27 mouse cellular contexts compared by ENCODE assay signal in the genomic region with DNA sequence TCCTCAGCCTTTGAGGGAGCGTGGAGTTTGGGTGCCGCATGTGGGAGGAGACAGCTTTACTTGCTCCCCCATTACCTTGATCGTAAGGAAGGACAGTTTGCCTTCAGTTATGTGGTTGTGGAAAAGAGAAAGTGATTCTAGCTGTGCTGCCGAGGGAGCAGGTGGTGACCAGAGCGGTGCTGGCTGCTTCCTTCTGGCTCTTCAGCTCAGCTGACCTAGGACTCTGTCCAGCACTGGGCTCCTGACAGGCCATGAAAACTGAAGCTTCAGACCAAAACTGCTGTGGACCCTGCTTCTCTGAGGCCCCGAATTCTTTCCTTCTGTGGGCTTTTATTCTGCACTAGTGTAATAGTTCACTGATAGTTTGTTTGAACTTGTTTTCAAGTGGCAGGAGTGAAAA.
DNase-seq lines count a peak whose midpoint lies in the region; ATAC-seq and TF ChIP-seq lines count a peak whose summit lies in the region.
"Had no signal": no experiment of that assay in that cellular context is flagged by ENCODE, and none has a peak within 500 bp of the region (broad histone marks: within the 10 kb centered on the region; RNA-seq: fewer than 3 reads in every experiment).

No protein-coding gene starts in this region.

- H3K9me3 ChIP-seq in lung, postnatal 0 days (ENCODE audit: low read length) = no peaks in the 10 kb centered on the region
- H3K9me3 ChIP-seq in forebrain, embryonic 10.5 days = no peaks in the 10 kb centered on the region
- H3K9me3 ChIP-seq: embryonic facial prominence, embryonic 12.5 days; embryonic facial prominence, embryonic 15.5 days; forebrain, embryonic 12.5 days; forebrain, embryonic 15.5 days; heart, embryonic 10.5 days; heart, embryonic 13.5 days had no signal

- no peak for TF ChIP-seq CTCF in lung, postnatal 0 days (IDR thresholded peaks at IDR 0.05)

- ATAC-seq in cerebellum, adult (ENCODE audit: insufficient number of reproducible peaks, low FRiP score, low TSS enrichment) = peak; percentile 53; the same call in 1 of the 2 replicates
- ATAC-seq in lung, postnatal 0 days = no peak
- ATAC-seq: activated CD4-positive, CD25-positive, alpha-beta regulatory T cell, adult 4 months; forebrain, embryonic 15.5 days; hindbrain, postnatal 0 days; inflammation-experienced regulatory T-cells, adult 6 months; intestine, embryonic 16.5 days had no signal

- no peak overlapping the region for H3K27ac ChIP-seq in lung, postnatal 0 days (ENCODE audit: low read length)
- H3K27ac ChIP-seq in forebrain, embryonic 10.5 days = no peak overlapping the region
- H3K27ac ChIP-seq: embryonic facial prominence, embryonic 12.5 days; embryonic facial prominence, embryonic 15.5 days; forebrain, embryonic 12.5 days; forebrain, embryonic 15.5 days; heart, adult 2 months; heart, embryonic 10.5 days; heart, embryonic 13.5 days; hindbrain, embryonic 14.5 days; hindbrain, postnatal 0 days had no signal

- no peak overlapping the region for H3K4me2 ChIP-seq in lung, postnatal 0 days (replicated peaks; ENCODE audit: low read depth, low read length)
- H3K4me2 ChIP-seq: embryonic facial prominence, embryonic 12.5 days; embryonic facial prominence, embryonic 15.5 days; forebrain, embryonic 12.5 days; forebrain, embryonic 15.5 days; heart, embryonic 13.5 days; hindbrain, embryonic 14.5 days had no signal

- TF ChIP-seq EP300 in lung, postnatal 0 days (IDR thresholded peaks at IDR 0.05) = no peak

- 90% methylated on average over 6 of the region's 6 CpGs for WGBS in lung, postnatal 0 days
- 96% methylated on average over 6 of the region's 6 CpGs for WGBS in forebrain, embryonic 10.5 days

- H3K9ac ChIP-seq in lung, postnatal 0 days (replicated peaks; ENCODE audit: low read depth) = no peak overlapping the region
- H3K9ac ChIP-seq: embryonic facial prominence, embryonic 12.5 days; embryonic facial prominence, embryonic 15.5 days; forebrain, embryonic 12.5 days; forebrain, embryonic 15.5 days; heart, embryonic 13.5 days; hindbrain, embryonic 14.5 days had no signal

- no peak overlapping the region for H3K4me3 ChIP-seq in lung, postnatal 0 days (ENCODE audit: low read depth, low read length)
- no peak overlapping the region for H3K4me3 ChIP-seq in forebrain, embryonic 10.5 days
- H3K4me3 ChIP-seq: embryonic facial prominence, embryonic 12.5 days; embryonic facial prominence, embryonic 15.5 days; forebrain, embryonic 12.5 days; forebrain, embryonic 15.5 days; heart, adult 2 months; heart, embryonic 10.5 days; heart, embryonic 13.5 days had no signal

- H3K4me1 ChIP-seq in lung, postnatal 0 days (ENCODE audit: insufficient read depth, low read depth, low read length) = no peaks in the 10 kb centered on the region
- H3K4me1 ChIP-seq in forebrain, embryonic 10.5 days = no peaks in the 10 kb centered on the region
- H3K4me1 ChIP-seq: embryonic facial prominence, embryonic 12.5 days; embryonic facial prominence, embryonic 15.5 days; forebrain, embryonic 12.5 days; forebrain, embryonic 15.5 days; heart, embryonic 10.5 days had no signal

- H3K27me3 ChIP-seq in lung, postnatal 0 days (replicated peaks; ENCODE audit: insufficient read depth, low read length) = no peaks in the 10 kb centered on the region
- H3K27me3 ChIP-seq in forebrain, embryonic 10.5 days (ENCODE audit: poor library complexity, severe bottlenecking) = no peaks in the 10 kb centered on the region
- H3K27me3 ChIP-seq: embryonic facial prominence, embryonic 12.5 days; embryonic facial prominence, embryonic 15.5 days; forebrain, embryonic 12.5 days; forebrain, embryonic 15.5 days; heart, embryonic 13.5 days had no signal

- H3K36me3 ChIP-seq in lung, postnatal 0 days (ENCODE audit: insufficient read depth, low read length) = peaks cover 89% of the 10 kb centered on the region
- H3K36me3 ChIP-seq in forebrain, embryonic 10.5 days (replicated peaks) = peaks cover 100% of the 10 kb centered on the region

- no peak for DNase-seq in cerebellum, postnatal 10 days
- DNase-seq in brain, adult 2 months (ENCODE audit: low read depth, low spot score) = peak; percentile 87
- DNase-seq in cerebellum, adult 8-10 months = peak; percentile 68
- DNase-seq in cerebellum, postnatal 25 days = peak; percentile 56 to 68
- no peak for DNase-seq in lung, postnatal 0 days (ENCODE audit: low spot score)
- DNase-seq in spleen, postnatal 4 days (ENCODE audit: low spot score in 2 of 2) = no peak
- no peak for DNase-seq in forebrain, embryonic 10.5 days (ENCODE audit: extremely low spot score, low spot score)
- DNase-seq: adrenal gland, adult 8-10 months; adrenal gland, postnatal 25 days; gastrocnemius, postnatal 10 days; gastrocnemius, postnatal 36 days; heart, adult 2 months; heart, postnatal 14 days; heart, postnatal 4 days; kidney, adult 18-20 months had no signal

Comparison
In these comparisons a context has a peak if more than half of its experiments do, and no peak if none do; other contexts are left out.
1. DNase-seq: peak in brain, adult 2 months (single experiment), cerebellum, adult 8-10 months (single experiment) and cerebellum, postnatal 25 days (2 of 2); none in cerebellum, postnatal 10 days (0 of 2), lung, postnatal 0 days (single experiment), spleen, postnatal 4 days (0 of 2) and forebrain, embryonic 10.5 days (single experiment).